8 mouse cellular contexts compared by ENCODE assay signal in genomic region chr12:32819823-32820605, GRCm38 (mm10). TPM values are rescaled to one million over a fixed set of nuclear protein-coding genes. Genes with fewer than 3 reads are reported as not detected.
DNase-seq lines count a peak whose midpoint lies in the region; ATAC-seq and TF ChIP-seq lines count a peak whose summit lies in the region.

No protein-coding gene starts in this region.

- H3K27me3 ChIP-seq in MEL (ENCODE audit: control insufficient read depth in 1 of 2, insufficient read depth in 2 of 2, low read length in 2 of 2): no peaks in the 10 kb centered on the region
- no peaks in the 10 kb centered on the region for H3K27me3 ChIP-seq in cerebellum, adult 2 months (ENCODE audit: control insufficient read depth, insufficient read depth, low read length)
- no peaks in the 10 kb centered on the region for H3K27me3 ChIP-seq in forebrain, postnatal 0 days (ENCODE audit: insufficient read depth, low read length)
- H3K27me3 ChIP-seq in lung, embryonic 15.5 days: no peaks in the 10 kb centered on the region

- H3K4me2 ChIP-seq in forebrain, postnatal 0 days (ENCODE audit: low read depth): peak overlapping the region; percentile 72
- peak overlapping the region; percentile 75 for H3K4me2 ChIP-seq in lung, embryonic 15.5 days

- peaks cover 19% of the 10 kb centered on the region for H3K79me2 ChIP-seq in MEL (ENCODE audit: control insufficient read depth, insufficient read depth, low read length, poor library complexity)

- peak; percentile 97 for DNase-seq in MEL (ENCODE audit: low read depth, low spot score)
- peak; percentile 99 for DNase-seq in cerebellum, adult 2 months
- peak; percentile 98 for DNase-seq in forebrain, postnatal 0 days
- peak; percentile 99 for DNase-seq in heart, postnatal 4 days
- DNase-seq in layer of hippocampus, adult 8-10 months (ENCODE audit: low spot score in 2 of 2): peak; percentile 96
- peak; percentile 99 for DNase-seq in ovary, adult 18-20 months (ENCODE audit: low spot score)
- DNase-seq in thymus, postnatal 0 days (ENCODE audit: low spot score): peak; percentile 96

- ATAC-seq in forebrain, postnatal 0 days: peak; percentile 95
- peak; percentile 97 for ATAC-seq in lung, embryonic 15.5 days (ENCODE audit: borderline replicate concordance, extremely low read depth, low FRiP score, low TSS enrichment)

- H3K36me3 ChIP-seq in MEL (ENCODE audit: control insufficient read depth in 1 of 2, insufficient read depth in 2 of 2, low read length in 2 of 2): peaks cover 3 to 10% of the 10 kb centered on the region in 2 experiments; a peak in 3 of 4 replicates
- H3K36me3 ChIP-seq in forebrain, postnatal 0 days (ENCODE audit: insufficient read depth): no peaks in the 10 kb centered on the region
- peaks cover 12% of the 10 kb centered on the region; the same call in 1 of the 2 replicates for H3K36me3 ChIP-seq in lung, embryonic 15.5 days

- peaks cover 3 to 8% of the 10 kb centered on the region in 2 experiments; a peak in 3 of 4 replicates for H3K4me1 ChIP-seq in MEL (ENCODE audit: control insufficient read depth in 1 of 2, insufficient read depth in 2 of 2, low read length in 2 of 2)
- no peaks in the 10 kb centered on the region; the same call in 1 of the 2 replicates for H3K4me1 ChIP-seq in cerebellum, adult 2 months (ENCODE audit: control insufficient read depth, insufficient read depth, low read length)
- H3K4me1 ChIP-seq in forebrain, postnatal 0 days (ENCODE audit: insufficient read depth): no peaks in the 10 kb centered on the region
- peaks cover 6% of the 10 kb centered on the region for H3K4me1 ChIP-seq in lung, embryonic 15.5 days

- TF ChIP-seq POLR2A in MEL (IDR thresholded peaks at IDR 0.05; ENCODE audit: control insufficient read depth in 1 of 2, insufficient read depth in 1 of 2, low read depth in 1 of 2, low read length in 2 of 2, poor library complexity in 1 of 2): peak in 1 of 2 experiments; percentile 71; a peak in 2 of 4 replicates
- TF ChIP-seq POLR2A in cerebellum, adult 2 months (IDR thresholded peaks at IDR 0.05; ENCODE audit: borderline replicate concordance, insufficient read depth, low read length): peak; percentile 81

- no peak for TF ChIP-seq EP300 in MEL (IDR thresholded peaks at IDR 0.05; ENCODE audit: low read depth in 1 of 2, low read length in 2 of 2)

- TF ChIP-seq RAD21 in MEL (IDR thresholded peaks at IDR 0.05; ENCODE audit: low read depth, low read length): no peak

- peak overlapping the region; percentile 78 for H3K27ac ChIP-seq in MEL (ENCODE audit: control insufficient read depth, low read depth, low read length)
- peak overlapping the region; percentile 99 for H3K27ac ChIP-seq in cerebellum, adult 2 months (ENCODE audit: insufficient read depth, low read length)
- H3K27ac ChIP-seq in forebrain, postnatal 0 days (ENCODE audit: low read depth, low read length): peak overlapping the region; percentile 96
- peak overlapping the region; percentile 97 for H3K27ac ChIP-seq in lung, embryonic 15.5 days

- H3K9me3 ChIP-seq in MEL (replicated peaks; ENCODE audit: insufficient read depth, low read length): no peaks in the 10 kb centered on the region
- no peaks in the 10 kb centered on the region for H3K9me3 ChIP-seq in forebrain, postnatal 0 days (ENCODE audit: low read length)
- H3K9me3 ChIP-seq in lung, embryonic 15.5 days: no peaks in the 10 kb centered on the region

- WGBS in cerebellum, adult 2 months: 1% methylated on average over 71 of the region's 80 CpGs
- WGBS in forebrain, postnatal 0 days: under 1% methylated on average over 58 of the region's 80 CpGs
- WGBS in lung, embryonic 15.5 days: under 1% methylated on average over 56 of the region's 80 CpGs

- H3K9ac ChIP-seq in MEL (ENCODE audit: control insufficient read depth, low read depth, low read length, poor library complexity, severe bottlenecking): peak overlapping the region; percentile 96
- peak overlapping the region; percentile 82 for H3K9ac ChIP-seq in forebrain, postnatal 0 days
- peak overlapping the region; percentile 85 for H3K9ac ChIP-seq in lung, embryonic 15.5 days

- peak overlapping the region; percentile 80 to 86 for H3K4me3 ChIP-seq in MEL (ENCODE audit: control insufficient read depth in 1 of 2, insufficient read depth in 1 of 2, low read depth in 2 of 2, low read length in 2 of 2)
- peak overlapping the region; percentile 100 for H3K4me3 ChIP-seq in cerebellum, adult 2 months (replicated peaks; ENCODE audit: insufficient read depth, low read depth, low read length)
- peak overlapping the region; percentile 82 for H3K4me3 ChIP-seq in forebrain, postnatal 0 days (ENCODE audit: low read depth, low read length)
- H3K4me3 ChIP-seq in lung, embryonic 15.5 days: peak overlapping the region; percentile 95

- no peak for TF ChIP-seq CTCF in MEL (IDR thresholded peaks at IDR 0.05 in 2 of 3, conservative IDR thresholded peaks at IDR 0.05 in 1 of 3; ENCODE audit: control insufficient read depth in 1 of 3, insufficient read depth in 1 of 3, low read depth in 2 of 3, low read length in 3 of 3, poor library complexity in 1 of 3, severe bottlenecking in 1 of 3)
- TF ChIP-seq CTCF in cerebellum, adult 2 months (IDR thresholded peaks at IDR 0.05; ENCODE audit: borderline replicate concordance, insufficient read depth, low read depth, low read length): peak; percentile 26; the same call in 1 of the 2 replicates
- TF ChIP-seq CTCF in forebrain, postnatal 0 days (IDR thresholded peaks at IDR 0.05; ENCODE audit: low read depth): peak; percentile 12; the same call in 1 of the 2 replicates

TF ChIP-seq in MEL, 35 proteins besides CTCF, POLR2A, EP300 and RAD21 (continues in another document):
- peak; percentile 69 for TF ChIP-seq MXI1 (IDR thresholded peaks at IDR 0.05; ENCODE audit: low read depth, low read length)
- TF ChIP-seq BHLHE40 (IDR thresholded peaks at IDR 0.05; ENCODE audit: borderline replicate concordance, low read depth, low read length): peak; percentile 82; the same call in 1 of the 2 replicates
- no peak for TF ChIP-seq MYB (IDR thresholded peaks at IDR 0.05; ENCODE audit: low read depth, low read length)
- TF ChIP-seq MAX (IDR thresholded peaks at IDR 0.05; ENCODE audit: low read length): peak; percentile 85
- peak; percentile 71 for TF ChIP-seq NELFE (IDR thresholded peaks at IDR 0.05; ENCODE audit: low read depth, low read length)
- no peak for TF ChIP-seq JUND (IDR thresholded peaks at IDR 0.05; ENCODE audit: low read depth, low read length)
- TF ChIP-seq SIN3A (IDR thresholded peaks at IDR 0.05; ENCODE audit: low read length): peak; percentile 57; the same call in 1 of the 2 replicates
- no peak for TF ChIP-seq MYC (IDR thresholded peaks at IDR 0.05; ENCODE audit: low read depth, low read length)
- no peak for TF ChIP-seq MEF2A (IDR thresholded peaks at IDR 0.05; ENCODE audit: extremely low read depth, insufficient replicate concordance, low read depth, low read length, poor library complexity, severe bottlenecking)
- TF ChIP-seq GABPA (IDR thresholded peaks at IDR 0.05; ENCODE audit: low read depth, low read length): no peak
- no peak for TF ChIP-seq RCOR1 (IDR thresholded peaks at IDR 0.05; ENCODE audit: low read depth, low read length)
- no peak for TF ChIP-seq GATA1 (IDR thresholded peaks at IDR 0.05; ENCODE audit: low read depth, low read length)
- no peak for TF ChIP-seq MAFK (IDR thresholded peaks at IDR 0.05; ENCODE audit: borderline replicate concordance, low read depth, low read length)
- no peak for TF ChIP-seq ZC3H11A (IDR thresholded peaks at IDR 0.05; ENCODE audit: low read depth, low read length)
- TF ChIP-seq ETS1 (IDR thresholded peaks at IDR 0.05; ENCODE audit: low read depth, low read length): peak; percentile 42
- TF ChIP-seq CHD2 (IDR thresholded peaks at IDR 0.05; ENCODE audit: low read length): no peak
- no peak for TF ChIP-seq ZNF384 (IDR thresholded peaks at IDR 0.05; ENCODE audit: low read depth, low read length)
- TF ChIP-seq NRF1 (IDR thresholded peaks at IDR 0.05; ENCODE audit: insufficient read depth, low read depth, low read length, poor library complexity, severe bottlenecking): peak; percentile 84
- TF ChIP-seq TAL1 (IDR thresholded peaks at IDR 0.05; ENCODE audit: low read length): no peak
- TF ChIP-seq USF1 (IDR thresholded peaks at IDR 0.05; ENCODE audit: low read depth, low read length): peak; percentile 89
- TF ChIP-seq SMC3 (IDR thresholded peaks at IDR 0.05; ENCODE audit: low read depth, low read length): no peak
- TF ChIP-seq TCF12 (IDR thresholded peaks at IDR 0.05; ENCODE audit: low read depth, low read length): no peak; the same call in 1 of the 2 replicates
- TF ChIP-seq KAT2A (conservative IDR thresholded peaks at IDR 0.05; ENCODE audit: low read depth, low read length): no peak
- peak; percentile 33; the same call in 1 of the 2 replicates for TF ChIP-seq E2F4 (IDR thresholded peaks at IDR 0.05; ENCODE audit: borderline replicate concordance, low read depth, low read length)
- TF ChIP-seq POLR2AphosphoS5 (IDR thresholded peaks at IDR 0.05; ENCODE audit: borderline replicate concordance, low read depth, low read length): no peak
- peak; percentile 40; the same call in 1 of the 2 replicates for TF ChIP-seq TBP (IDR thresholded peaks at IDR 0.05; ENCODE audit: low read depth, low read length)
- peak in 1 of 2 experiments; percentile 34; a peak in 1 of 4 replicates for TF ChIP-seq USF2 (IDR thresholded peaks at IDR 0.05; ENCODE audit: borderline replicate concordance in 1 of 2, insufficient read depth in 1 of 2, low read depth in 1 of 2, low read length in 2 of 2)
- no peak for TF ChIP-seq ZKSCAN1 (IDR thresholded peaks at IDR 0.05; ENCODE audit: low read depth, low read length)
- 0 out of 2 replicates have a peak, but pooled peaks have one; percentile 44 for TF ChIP-seq ELF1 (IDR thresholded peaks at IDR 0.05; ENCODE audit: low read depth, low read length)
- peak; percentile 51 for TF ChIP-seq HCFC1 (IDR thresholded peaks at IDR 0.05; ENCODE audit: low read depth, low read length)

RNA-seq across cellular contexts. Expression of gene Nampt, which starts 0.7 kb away (rescaled TPM):
- total RNA-seq in MEL (2012; rRNA removed): 23.0 and 33.8 TPM in 2 replicates
- 10 to 100 TPM; 40.9 to 74.6 TPM for polyA plus RNA-seq in MEL (2012; ENCODE audit: insufficient read depth in 1 of 2, insufficient read length in 2 of 2, low read depth in 1 of 2, low replicate concordance in 2 of 2, missing spikeins in 1 of 2)
- polyA plus RNA-seq in cerebellum, adult 2 months (2012; rRNA removed): 29.8 and 30.2 TPM in 2 replicates
- 47.2 and 55.1 TPM in 2 replicates for total RNA-seq in forebrain, postnatal 0 days (2014; rRNA removed)
- 28.6 and 28.9 TPM in 2 replicates for polyA plus RNA-seq in forebrain, postnatal 0 days (2015; fragmentation: Nextera tagmentation; extraction: Ambion mirVana)
- 10 to 100 TPM; 17.5 to 20.0 TPM for total RNA-seq in heart, postnatal 4 days (2021)
- total RNA-seq in layer of hippocampus, adult 8-10 months (2022): 10 to 100 TPM; 38.4 to 45.3 (median 40.3) TPM
- 27.1 and 28.3 TPM in 2 replicates for polyA plus RNA-seq in lung, embryonic 15.5 days (2015; fragmentation: Nextera tagmentation; extraction: Ambion mirVana)
- polyA plus RNA-seq in thymus, postnatal 0 days (2015; fragmentation: Nextera tagmentation; extraction: Ambion mirVana): 23.4 and 28.4 TPM in 2 replicates

Comparison
In these comparisons a context has a peak if more than half of its experiments do, and no peak if none do; other contexts are left out.
1. Peak in every context shown above with its lines: DNase-seq, ATAC-seq, H3K4me3 ChIP-seq and H3K27ac ChIP-seq.
2. CTCF ChIP-seq: peak in cerebellum, adult 2 months (single experiment) and forebrain, postnatal 0 days (single experiment); none in MEL (0 of 3).